Mouse (Mus musculus): Measurements from ENCODE around the gene Mettl15. TPM values are rescaled to one million over a fixed set of nuclear protein-coding genes. Genes with fewer than 3 reads are reported as not detected.
"Not testable (repeated sequence)": the region's sequence is repeated elsewhere in the genome, so short reads cannot be mapped to it uniquely, and the experiment has no call there.

Mettl15 gene
- 10 to 100 TPM; 14.1 to 16.6 (median 15.2) TPM for polyA plus RNA-seq (2017; shearing (Covaris generic))

- ATAC-seq, result peak; percentile 97
Observed at GRCm38 (mm10) chr2:109280600-109281340, at the start of gene Mettl15, which contains the start of gene Kif18a. Gene Mettl15, minus strand, starts transcription at chr2:109280748. Gene Kif18a, plus strand, starts transcription at chr2:109280738.

GRCm38 (mm10) chr2:109311369-109311768 lies 30.8 kb upstream of the Mettl15 start:
- ATAC-seq, result no peak

- no peak for ATAC-seq
Observed at GRCm38 (mm10) chr2:109303638-109304037, 23.1 kb upstream of the Mettl15 start.

GRCm38 (mm10) chr2:109302234-109302633 lies 21.7 kb upstream of the Mettl15 start:
- no peak for ATAC-seq

GRCm38 (mm10) chr2:109298160-109298559 lies 17.6 kb upstream of the Mettl15 start:
- no peak for ATAC-seq

GRCm38 (mm10) chr2:109296264-109296663 lies 15.7 kb upstream of the Mettl15 start:
- no peak for ATAC-seq

GRCm38 (mm10) chr2:109289327-109289726 lies 8.8 kb upstream of the Mettl15 start:
- no peak for ATAC-seq

- no peak for ATAC-seq
Observed at GRCm38 (mm10) chr2:109284121-109284520, 3.6 kb upstream of the Mettl15 start.

GRCm38 (mm10) chr2:109281341-109281690 lies 768 bp upstream of the Mettl15 start:
- ATAC-seq, result no peak

- no peak for ATAC-seq
Observed at GRCm38 (mm10) chr2:109280272-109280599, 312 bp downstream of the Mettl15 start.

GRCm38 (mm10) chr2:109278036-109278435 lies 2.5 kb downstream of the Mettl15 start:
- no peak for ATAC-seq

- no peak for ATAC-seq
Observed at GRCm38 (mm10) chr2:109277593-109277992, 3.0 kb downstream of the Mettl15 start.

GRCm38 (mm10) chr2:109273098-109273497 lies 7.5 kb downstream of the Mettl15 start:
- no peak for ATAC-seq

- no peak for ATAC-seq
Observed at GRCm38 (mm10) chr2:109262779-109263178, 17.8 kb downstream of the Mettl15 start.

- ATAC-seq, result no peak
Observed at GRCm38 (mm10) chr2:109241947-109242346, 38.6 kb downstream of the Mettl15 start.

- ATAC-seq, result no peak
Observed at GRCm38 (mm10) chr2:109235741-109236140, 44.8 kb downstream of the Mettl15 start.

- ATAC-seq, result no peak
Observed at GRCm38 (mm10) chr2:109233876-109234275, 46.7 kb downstream of the Mettl15 start.

GRCm38 (mm10) chr2:109230443-109230842 lies 50.1 kb downstream of the Mettl15 start:
- no peak for ATAC-seq

- no peak for ATAC-seq
Observed at GRCm38 (mm10) chr2:109227196-109227595, 53.4 kb downstream of the Mettl15 start.

- no peak for ATAC-seq
Observed at GRCm38 (mm10) chr2:109221470-109221869, 59.1 kb downstream of the Mettl15 start.

- ATAC-seq, result not testable (repeated sequence)
Observed at GRCm38 (mm10) chr2:109216678-109217077, 63.9 kb downstream of the Mettl15 start.

GRCm38 (mm10) chr2:109210641-109211040 lies 69.9 kb downstream of the Mettl15 start:
- ATAC-seq, result not testable (repeated sequence)

GRCm38 (mm10) chr2:109208032-109208431 lies 72.5 kb downstream of the Mettl15 start:
- ATAC-seq, result no peak

- ATAC-seq, result no peak
Observed at GRCm38 (mm10) chr2:109182993-109183392, 97.6 kb downstream of the Mettl15 start.

GRCm38 (mm10) chr2:109158509-109158908 lies 122.0 kb downstream of the Mettl15 start:
- ATAC-seq, result no peak

Measured in inflammation-experienced regulatory T-cells, adult 6 months (primary cell).